Mouse (Mus musculus) ovary, adult 18-20 months (tissue): ENCODE data around the gene B3gat1.

Source experiments
- DNase-seq: peaks from one replicate; pipeline ENCODE4 v3.0.0; 2022; ENCODE audit warnings: low spot score, mixed read lengths

B3gat1 gene

DNA sequence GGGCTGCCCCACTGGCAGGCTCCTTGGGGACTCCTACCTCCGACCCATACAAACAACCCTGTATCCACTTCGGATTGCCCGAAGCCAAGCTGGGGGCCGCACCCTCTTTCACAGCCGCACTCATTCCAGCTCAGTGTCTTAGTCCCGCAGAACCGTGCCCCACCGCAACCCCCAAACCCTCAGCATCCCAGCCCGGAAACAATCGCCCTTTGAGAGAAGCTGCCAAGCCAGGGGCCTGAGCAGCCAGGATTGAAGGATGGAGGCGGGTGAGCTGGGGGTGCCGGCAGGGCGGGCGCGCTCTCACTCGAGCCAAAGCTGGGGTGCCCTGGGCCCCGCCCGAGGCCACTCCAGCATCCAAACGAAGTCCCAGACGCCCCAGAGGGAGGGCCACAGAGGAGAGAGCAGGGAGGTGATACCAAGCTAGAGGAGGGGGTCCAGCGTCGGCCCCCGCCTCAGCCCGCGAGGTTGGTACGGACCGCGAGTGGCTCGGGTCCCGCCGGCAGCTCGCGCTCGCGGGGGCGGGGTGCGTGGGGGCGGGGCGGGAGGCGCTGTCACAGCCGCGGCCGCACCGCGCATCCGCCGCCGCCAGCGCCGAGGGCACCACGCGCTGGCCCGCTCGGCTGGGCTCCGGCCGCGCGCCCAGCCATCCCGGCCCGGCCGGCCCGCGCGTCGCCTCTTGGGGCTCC lies at the start of gene B3gat1:
Gene B3gat1 (plus strand): TSS at position 523 of the 686 bp plus-strand sequence.
- no peak for DNase-seq

DNA sequence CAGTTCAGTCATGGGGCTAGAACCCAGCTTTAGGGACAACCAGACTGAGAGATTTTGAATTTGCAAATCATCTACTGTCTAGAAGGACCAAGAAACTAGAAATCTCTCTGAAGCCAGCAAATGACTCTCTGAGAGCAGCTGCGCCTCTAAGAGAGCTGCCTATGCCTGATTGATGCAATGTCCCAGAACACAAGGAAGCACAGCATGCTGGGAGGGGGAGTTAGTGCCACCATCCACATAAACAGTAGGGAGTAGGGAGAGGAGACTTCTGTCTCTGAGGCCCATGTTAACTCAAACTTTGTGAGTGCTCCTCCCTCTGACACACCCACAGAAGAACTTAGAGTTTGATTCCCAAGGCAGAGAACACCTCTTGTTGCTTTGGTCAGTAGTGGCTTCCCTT lies 44.4 kb upstream of the B3gat1 start:
- no peak for DNase-seq

DNA sequence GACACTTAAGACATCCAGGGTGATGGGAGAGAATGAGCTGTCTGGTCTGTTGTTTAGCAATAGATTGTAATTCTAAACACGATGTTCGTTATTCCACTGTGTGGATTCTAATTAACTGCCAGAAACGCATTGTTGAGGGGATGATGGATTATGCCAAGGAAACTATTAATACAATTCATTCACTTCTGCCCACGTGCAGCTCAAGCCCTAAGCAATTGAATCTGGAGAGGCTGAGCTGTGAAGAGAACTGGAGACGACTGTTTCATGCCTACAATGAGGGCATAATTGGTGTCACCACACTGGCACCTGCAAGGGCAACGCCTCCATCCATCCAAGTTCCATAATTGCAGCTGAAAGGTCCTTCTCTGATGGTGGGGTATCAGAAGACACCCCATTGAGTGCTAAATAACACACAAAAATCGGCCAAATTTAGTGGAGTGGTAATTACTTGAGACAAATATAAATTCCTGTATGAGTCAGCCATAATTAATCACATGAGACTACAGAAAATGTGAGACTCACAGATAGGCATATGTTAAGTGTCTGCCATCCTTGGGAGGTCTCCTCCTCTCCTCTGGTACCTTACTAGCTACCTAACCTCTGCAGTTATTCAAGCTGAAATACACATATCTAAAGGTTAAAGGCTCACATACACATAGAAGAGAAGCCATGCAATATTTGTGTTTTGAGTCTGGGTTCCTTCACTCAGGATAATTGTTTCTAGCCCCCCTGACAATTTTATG lies 43.4 kb upstream of the B3gat1 start:
- DNase-seq: no peak

DNA sequence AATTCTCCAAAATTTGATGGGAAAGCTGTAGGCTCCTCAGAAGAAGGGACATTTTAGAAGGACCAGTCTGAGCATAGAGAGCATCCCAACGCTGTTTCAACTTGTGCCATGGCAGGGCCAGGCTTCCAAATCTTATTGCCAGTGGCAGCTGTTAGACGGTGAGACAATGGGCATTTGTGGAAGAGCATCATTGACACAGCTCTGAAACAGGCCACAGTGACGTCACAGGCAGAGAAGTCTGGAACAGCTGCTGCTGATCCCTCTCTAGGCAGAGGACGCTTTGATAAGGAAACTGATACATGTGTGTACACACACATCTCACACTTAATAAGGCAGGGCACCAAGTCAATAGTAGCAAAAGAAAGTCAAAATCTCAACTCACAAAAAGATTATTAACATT lies 40.9 kb upstream of the B3gat1 start:
- no peak for DNase-seq

DNA sequence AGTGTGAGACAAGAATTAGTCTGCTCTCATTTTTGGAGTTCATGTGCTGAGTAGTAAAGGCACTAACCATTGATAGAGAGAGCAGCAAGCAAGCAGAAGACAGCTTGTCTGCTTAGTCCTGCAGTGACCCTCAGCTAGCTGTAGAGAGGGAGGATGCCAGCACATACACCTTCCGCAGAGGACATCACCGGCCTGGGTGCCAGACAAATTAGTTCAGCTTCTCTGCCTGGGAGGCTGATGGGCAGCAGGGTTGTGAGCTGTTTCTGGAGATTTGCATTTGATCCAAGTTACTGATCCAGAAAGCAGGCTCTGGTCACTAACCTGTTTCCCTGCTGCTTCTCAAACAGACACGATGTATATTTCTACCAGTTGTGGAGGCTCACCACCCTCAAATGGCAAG lies 38.9 kb upstream of the B3gat1 start:
- DNase-seq: no peak

DNA sequence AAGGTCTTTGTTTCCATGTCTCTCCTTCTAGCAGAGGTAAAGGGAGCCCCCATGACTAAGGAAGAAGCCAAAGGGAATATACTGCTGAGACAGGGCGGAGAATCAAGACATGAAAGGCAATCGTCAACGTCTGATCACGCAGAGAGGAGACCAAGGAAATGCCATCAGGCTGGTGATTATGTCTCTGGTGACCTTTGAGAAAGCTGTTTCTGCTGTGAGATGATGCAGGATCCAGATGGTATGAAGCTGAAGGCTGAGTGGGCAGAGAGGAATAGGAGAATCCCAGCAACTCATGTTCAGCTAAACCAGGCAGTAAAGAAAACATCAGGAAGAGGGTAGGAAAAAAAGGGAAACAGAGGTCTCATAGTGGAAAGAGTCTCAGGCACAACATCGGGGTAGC lies 38.4 kb upstream of the B3gat1 start:
- DNase-seq: no peak

DNA sequence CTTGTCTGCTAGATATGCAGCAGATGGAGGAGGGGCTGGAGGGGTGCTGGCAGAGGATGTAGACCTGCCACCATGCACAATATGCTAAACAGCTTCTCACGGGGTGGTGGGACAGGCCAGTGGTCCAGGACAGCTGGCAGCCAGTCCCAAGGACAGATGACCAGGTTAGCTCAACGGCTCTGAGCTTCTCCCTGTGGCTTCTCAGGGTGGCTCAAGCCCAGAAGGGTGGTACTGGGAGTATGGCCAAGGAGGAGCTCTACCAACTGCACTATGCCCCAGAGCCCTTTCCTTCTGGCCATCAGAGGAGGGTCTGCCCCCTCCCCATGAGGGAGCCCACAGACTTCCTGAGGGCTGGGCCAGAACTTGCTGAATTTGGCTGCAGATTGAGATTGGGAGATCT lies 35.2 kb upstream of the B3gat1 start:
- no peak for DNase-seq

DNA sequence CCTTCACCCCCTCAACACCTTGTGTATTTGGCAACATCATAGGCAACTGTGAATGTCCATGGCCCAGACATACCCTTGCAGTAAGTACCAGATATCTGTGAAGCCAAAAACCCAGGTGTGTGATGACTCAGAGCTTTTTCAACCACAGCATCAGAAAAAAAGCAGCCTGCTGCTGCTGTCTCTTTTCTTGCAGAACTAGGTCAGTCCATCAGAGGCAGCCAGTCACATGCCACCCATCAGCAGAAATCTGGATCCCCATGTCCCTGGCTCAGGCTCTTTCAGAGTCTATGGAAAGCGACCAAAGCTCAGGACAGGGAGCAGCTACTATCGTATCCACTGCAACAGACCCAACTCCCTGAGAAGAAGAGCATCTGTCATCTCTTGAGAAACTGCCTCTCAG lies 33.2 kb upstream of the B3gat1 start:
- no peak for DNase-seq

DNA sequence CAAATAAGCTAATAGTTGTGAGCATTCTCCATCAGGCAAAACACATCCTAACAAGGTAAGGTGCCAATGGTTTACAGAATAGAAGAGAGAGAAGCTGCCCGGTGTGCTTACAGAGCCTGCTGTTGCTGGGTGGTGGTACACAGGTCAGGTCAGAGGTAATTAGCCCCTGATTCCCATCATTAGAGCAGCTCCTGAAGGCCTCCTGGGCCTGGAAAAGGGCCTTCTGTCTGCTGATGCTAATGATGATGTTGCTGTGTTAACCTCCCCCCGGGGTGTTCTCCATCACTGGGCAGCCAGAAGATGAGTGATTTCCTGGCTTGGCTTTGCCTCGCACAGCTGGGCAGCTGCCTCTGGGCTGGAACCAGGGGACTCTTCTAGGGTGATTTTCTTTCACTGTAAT lies 15.1 kb upstream of the B3gat1 start:
- DNase-seq: no peak

DNA sequence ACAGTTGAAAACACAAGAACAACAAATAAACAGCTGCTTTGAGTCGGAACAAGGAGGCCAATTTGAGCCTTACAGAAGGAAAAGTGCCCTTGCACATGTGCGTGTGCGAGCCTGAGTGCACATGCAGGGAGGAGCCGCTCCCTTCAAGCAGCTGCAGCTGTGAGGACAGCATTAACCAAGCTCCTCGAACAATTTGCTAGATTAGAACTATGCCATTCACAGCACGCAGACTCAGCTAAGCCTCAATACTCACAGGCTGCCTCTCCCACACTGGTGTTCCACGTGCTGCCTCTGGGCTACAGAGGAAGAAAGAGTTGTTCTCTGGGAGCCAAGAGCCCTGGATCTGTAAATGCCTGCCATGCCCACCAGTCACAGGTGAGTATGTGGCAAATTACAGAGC lies 11.8 kb upstream of the B3gat1 start:
- DNase-seq: no peak

DNA sequence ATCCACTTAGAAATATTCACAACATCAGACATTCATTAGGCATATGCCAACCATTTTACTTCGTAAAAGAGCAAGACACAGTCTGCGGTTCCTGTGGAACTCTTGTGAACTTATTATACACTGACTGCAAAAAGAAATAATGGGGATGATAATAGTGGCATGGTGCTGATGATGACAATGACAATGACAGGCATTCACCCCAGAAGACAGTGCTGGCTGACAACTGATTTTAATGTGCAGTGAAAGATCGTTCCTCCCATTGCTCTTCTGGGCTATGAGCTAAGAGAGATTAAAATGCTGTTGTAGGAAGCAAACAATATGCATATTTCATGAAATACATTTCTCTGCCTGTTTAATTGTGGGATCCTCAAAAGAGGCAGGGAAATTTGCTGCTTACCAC lies 7.8 kb upstream of the B3gat1 start:
- DNase-seq: no peak

DNA sequence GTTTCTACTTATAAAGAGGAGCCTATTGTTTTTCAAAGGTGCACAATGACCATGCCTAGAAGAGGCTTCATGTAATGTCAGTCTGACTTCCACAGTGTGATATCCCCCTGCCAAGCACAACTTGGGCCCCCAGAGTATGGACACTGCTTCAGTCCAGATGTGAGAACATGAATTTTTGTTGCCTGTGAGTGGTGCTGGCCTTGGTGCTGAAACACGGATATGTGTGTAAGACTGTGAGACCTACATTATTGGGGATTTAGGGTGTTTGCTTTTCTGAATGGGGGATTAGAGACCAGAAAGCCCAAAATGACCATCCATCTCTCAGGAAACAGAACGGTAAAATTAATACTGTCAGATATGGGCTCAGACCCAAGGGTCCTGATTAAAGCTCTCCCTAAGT lies 6.1 kb upstream of the B3gat1 start:
- DNase-seq: no peak

DNA sequence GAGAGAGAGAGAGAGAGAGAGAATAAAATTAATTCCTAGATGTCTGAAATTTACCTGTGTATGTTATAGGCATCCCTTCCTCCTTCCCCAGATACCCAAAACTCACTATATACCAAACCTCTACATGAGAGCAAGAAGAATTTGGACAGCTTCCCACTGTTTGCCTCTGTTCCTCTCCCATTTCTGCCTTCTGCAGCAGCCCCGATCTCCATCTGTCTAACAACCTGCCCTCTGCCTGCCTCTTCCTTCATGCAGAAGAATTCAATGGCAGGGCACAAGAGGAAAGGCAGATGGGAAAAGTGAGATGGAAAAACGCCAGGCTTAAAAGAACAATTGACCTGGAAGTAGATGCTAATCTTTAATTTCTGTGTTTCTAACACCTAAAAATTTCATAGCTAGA lies 5.0 kb upstream of the B3gat1 start:
- DNase-seq: no peak

DNA sequence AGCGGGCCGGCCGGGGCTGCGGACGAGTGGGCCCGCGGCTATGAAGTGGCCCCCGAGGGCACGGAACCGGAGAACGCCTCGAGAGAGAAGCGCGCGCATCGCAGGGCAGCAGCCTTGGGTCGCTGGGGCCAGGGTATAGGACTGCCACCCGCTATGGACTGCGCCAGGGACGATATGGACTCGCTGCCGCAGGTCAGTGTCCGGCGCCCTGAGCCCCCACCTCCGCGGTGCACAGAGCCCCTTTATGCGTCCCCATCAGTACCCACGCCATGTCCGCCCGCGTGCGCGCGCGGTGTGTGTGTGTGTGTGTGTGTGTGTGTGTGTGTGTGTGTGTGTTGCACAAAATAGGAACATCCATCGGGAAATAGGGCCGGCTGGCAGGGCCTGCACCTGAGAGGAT lies 458 bp downstream of the B3gat1 start:
- no peak for DNase-seq

DNA sequence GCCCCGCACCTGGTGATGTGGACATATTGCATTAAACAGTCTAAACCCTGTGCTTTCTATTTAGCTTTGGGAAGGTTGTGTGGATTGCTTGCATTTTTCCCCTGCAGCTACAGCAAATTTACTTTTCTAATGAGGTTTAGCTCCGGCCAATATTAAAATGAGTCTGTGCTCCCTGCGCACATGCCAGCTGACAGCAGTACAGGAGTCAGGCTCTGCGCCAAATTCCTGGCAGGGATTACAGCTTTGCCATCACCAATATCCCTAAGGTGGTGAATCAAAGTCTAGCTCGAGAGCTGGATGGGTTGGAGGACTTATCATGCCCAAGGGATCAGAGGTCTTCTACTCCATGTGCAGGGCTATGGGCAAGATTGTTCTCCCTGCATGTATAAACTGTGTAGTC lies 3.6 kb downstream of the B3gat1 start:
- no peak for DNase-seq

DNA sequence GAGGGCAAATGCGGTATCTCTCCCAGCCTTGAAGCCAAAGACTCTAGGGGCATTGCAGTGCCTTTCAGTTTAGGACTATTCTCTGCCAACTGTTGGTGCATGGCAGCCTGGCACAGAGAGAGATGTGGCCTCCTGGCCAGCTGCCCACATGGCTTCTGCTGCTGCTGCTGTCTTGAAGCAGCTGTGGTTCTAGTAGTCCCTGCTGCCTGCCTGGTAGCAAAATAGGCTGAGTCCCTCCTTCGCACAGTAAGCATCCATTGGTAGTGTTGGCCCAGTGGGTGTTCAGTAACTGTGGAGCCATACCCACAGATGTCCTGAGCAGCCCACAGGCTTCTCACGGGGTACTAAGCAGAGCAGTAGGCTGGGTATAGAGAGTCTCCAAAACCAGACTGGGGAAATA lies 9.3 kb downstream of the B3gat1 start:
- no peak for DNase-seq

DNA sequence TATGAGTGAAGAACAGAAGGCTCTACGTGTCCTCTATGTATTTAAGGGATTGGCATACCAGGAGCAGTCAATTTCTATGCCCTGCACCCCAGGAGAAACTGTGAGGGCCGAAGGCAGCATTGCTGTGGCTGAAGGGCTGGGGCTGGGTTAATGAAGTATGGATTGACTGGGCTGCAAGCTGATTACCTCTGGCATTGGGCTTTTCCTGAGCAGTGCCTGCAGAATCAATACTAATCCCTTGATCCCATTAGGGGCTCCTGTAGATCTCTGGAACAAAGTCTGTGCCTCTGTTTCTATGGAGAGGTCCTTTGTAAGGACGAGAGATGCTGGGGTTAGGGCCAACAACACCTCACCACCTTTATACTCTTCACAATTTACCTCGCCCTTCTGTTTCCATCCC lies 13.6 kb downstream of the B3gat1 start:
- no peak for DNase-seq

DNA sequence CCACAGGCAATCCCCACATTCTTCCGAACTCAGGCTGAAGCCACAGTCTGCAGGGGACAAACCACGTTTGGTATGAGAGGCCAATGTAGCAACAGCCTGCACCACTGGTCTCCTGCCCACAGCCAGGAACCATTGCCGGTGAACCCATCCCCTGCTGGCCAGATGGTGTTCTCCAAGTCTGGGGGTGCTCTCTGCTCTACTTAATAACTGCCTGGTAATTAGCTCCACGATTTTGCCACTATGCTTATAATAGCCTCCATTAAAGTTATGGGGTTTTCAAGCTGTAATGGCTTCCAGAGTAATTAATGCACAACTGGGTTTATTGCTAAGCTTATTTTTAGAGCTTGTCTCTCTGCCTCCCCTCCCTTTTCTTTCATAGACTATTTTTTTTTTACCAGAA lies 15.4 kb downstream of the B3gat1 start:
- DNase-seq: no peak

DNA sequence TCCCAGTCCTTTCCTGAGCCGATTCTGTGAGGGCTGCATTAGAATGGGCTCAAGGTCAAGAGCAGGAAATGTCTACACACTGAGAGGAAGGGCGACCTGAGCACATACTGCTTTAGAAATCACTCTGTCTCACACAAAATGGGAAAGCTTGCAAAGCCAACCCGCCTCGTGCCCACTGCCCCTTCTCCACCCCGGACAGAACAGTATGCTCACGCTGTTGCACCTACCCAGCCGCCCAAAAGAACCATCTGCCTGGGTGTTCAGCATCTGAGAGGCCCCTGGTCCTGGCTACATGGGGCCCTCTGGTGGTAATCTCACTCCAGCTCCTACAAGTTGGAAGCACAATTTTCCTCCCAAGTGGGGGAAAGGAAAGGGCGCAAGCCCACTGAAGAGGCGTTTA lies 26.6 kb downstream of the B3gat1 start:
- DNase-seq: no peak

DNA sequence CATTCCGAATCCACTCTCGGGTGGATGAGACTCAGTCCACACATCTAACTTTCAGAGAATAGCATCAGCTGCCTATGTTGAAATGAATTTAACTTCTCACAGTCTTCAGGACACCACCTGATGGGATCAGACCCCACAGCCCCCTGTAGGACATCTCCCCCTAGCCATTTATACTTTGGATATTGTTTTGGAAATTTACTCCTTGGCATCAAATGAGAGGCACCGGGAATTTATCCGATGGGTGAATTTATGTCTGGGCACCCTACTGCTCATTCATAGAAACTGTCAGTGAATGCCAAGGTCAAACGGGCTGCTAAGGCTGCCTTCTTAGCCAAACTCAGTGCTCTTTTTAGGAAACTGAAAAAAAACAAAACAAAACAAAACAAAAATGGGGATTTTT lies 27.0 kb downstream of the B3gat1 start:
- no peak for DNase-seq

DNA sequence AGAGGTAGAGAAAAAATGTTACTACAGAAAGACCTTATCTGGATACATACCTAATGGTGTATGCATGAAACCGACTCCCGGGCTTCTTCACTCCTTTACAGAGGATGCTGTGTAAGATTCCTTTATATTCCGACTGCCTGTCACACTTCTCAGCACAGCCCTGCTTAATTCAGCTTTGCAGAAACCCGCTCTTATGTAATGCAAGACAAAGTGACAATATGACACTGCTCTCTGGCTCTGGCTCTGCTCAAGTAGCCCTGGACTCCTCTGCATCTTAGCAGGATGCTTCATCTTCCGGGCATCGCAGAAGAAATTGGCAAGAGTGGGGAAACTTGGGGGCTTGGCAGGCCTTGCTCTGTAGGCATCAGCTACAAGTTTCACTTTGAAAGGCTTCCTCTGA lies 28.9 kb downstream of the B3gat1 start:
- DNase-seq: no peak

DNA sequence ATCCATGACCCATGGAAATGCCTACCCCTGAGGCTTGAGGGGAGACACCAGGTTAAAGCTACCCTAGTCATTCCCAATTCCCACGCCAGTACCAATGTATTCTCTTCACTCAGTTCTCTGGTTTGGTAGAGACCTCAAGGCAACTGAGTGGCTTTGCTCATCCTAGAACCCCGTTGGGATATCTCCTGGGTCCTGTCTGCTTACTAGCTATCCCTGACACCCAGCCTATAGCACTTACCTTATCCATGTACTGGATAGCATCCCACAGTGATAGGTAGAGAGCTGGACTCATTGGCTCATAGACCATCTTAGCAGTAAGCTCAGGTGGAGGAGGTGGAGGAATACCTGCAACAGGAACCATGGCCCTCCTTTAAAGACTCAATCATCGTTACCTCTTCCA lies 34.7 kb downstream of the B3gat1 start:
- DNase-seq: no peak

DNA sequence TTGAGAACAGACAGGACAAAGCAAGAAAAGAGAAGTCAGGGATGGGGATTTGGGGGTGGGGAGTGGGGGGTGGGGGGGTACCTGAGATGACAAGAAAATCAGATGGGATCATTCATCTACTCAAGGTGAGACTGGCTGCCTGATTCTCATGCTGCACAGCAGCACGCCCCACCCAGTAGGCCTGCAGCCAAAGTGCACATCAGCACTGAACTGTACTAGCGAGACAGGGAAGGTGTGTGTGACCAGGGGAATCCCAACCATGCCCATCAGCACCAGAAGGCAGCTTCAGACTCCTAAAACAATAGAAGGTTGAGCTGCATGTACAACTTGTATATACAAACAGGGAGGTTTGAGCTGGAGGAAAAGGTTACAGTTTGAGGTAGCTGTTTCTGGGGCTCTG lies 42.2 kb downstream of the B3gat1 start:
- DNase-seq: no peak
